Comparison of ENCODE assay signal across 19 mouse cellular contexts in the genomic region with DNA sequence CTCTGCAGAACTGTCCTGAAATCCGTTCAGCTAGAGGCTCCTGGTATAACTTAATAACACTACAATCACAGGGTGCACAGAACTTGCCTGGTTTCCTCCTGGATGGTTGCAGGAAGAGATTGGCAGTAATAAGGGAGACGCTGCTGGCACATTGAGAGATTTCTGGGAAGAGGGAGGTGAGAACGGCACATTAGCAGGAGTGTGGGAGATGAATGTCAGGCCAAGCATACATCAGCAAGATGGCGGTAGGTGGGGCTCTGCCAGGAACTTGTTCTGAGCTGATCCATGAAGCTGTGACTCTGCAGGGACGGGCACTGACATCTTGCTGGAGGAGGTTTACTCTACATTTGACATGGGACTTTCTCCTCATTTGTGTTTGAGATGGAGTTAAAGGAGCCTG. TPM values are rescaled to one million over a fixed set of nuclear protein-coding genes. Genes with fewer than 3 reads are reported as not detected.
DNase-seq lines count a peak whose midpoint lies in the region; ATAC-seq and TF ChIP-seq lines count a peak whose summit lies in the region.
"Had no signal": no experiment of that assay in that cellular context is flagged by ENCODE, and none has a peak within 500 bp of the region (broad histone marks: within the 10 kb centered on the region; RNA-seq: fewer than 3 reads in every experiment).

No protein-coding gene starts in this region.

- H3K36me3 ChIP-seq in forebrain, embryonic 13.5 days (ENCODE audit: poor library complexity, severe bottlenecking), result no peaks in the 10 kb centered on the region
- no peaks in the 10 kb centered on the region for H3K36me3 ChIP-seq in forebrain, embryonic 12.5 days (replicated peaks)
- H3K36me3 ChIP-seq: heart, embryonic 15.5 days; hindbrain, embryonic 12.5 days; neural tube, embryonic 15.5 days had no signal

- no peak overlapping the region for H3K4me3 ChIP-seq in forebrain, embryonic 13.5 days
- H3K4me3 ChIP-seq in forebrain, embryonic 12.5 days (replicated peaks), result no peak overlapping the region
- H3K4me3 ChIP-seq in left cerebral cortex, adult 2 months, result no peak overlapping the region
- H3K4me3 ChIP-seq: erythroblast, embryonic 14.5 days; heart, embryonic 15.5 days; hindbrain, embryonic 12.5 days; neural tube, embryonic 15.5 days had no signal

- TF ChIP-seq CTCF in left cerebral cortex, adult 2 months (IDR thresholded peaks at IDR 0.05), result no peak

- H3K4me1 ChIP-seq in forebrain, embryonic 13.5 days, result no peaks in the 10 kb centered on the region
- no peaks in the 10 kb centered on the region for H3K4me1 ChIP-seq in forebrain, embryonic 12.5 days
- H3K4me1 ChIP-seq: heart, embryonic 15.5 days; hindbrain, embryonic 12.5 days; neural tube, embryonic 15.5 days had no signal

- no peaks in the 10 kb centered on the region for H3K9me3 ChIP-seq in forebrain, embryonic 13.5 days (replicated peaks)
- H3K9me3 ChIP-seq in forebrain, embryonic 12.5 days, result no peaks in the 10 kb centered on the region
- H3K9me3 ChIP-seq: heart, embryonic 15.5 days; hindbrain, embryonic 12.5 days; neural tube, embryonic 15.5 days had no signal

- 86% methylated on average over 5 of the region's 5 CpGs for WGBS in forebrain, embryonic 13.5 days
- WGBS in forebrain, embryonic 12.5 days, result 87% methylated on average over 5 of the region's 5 CpGs

- peak; percentile 36; the same call in 1 of the 2 replicates for ATAC-seq in forebrain, embryonic 13.5 days
- no peak for ATAC-seq in forebrain, embryonic 12.5 days (ENCODE audit: low FRiP score)
- no peak for ATAC-seq in megakaryocyte-erythroid progenitor cell, adult 5-6 weeks (replicated peaks; ENCODE audit: low FRiP score, low TSS enrichment, poor library complexity, severe bottlenecking)
- ATAC-seq: intestine, embryonic 16.5 days had no signal

- no peak overlapping the region for H3K27ac ChIP-seq in forebrain, embryonic 13.5 days
- no peak overlapping the region for H3K27ac ChIP-seq in forebrain, embryonic 12.5 days
- H3K27ac ChIP-seq in left cerebral cortex, adult 2 months, result no peak overlapping the region
- H3K27ac ChIP-seq: heart, embryonic 15.5 days; hindbrain, embryonic 12.5 days; neural tube, embryonic 15.5 days had no signal

- no peaks in the 10 kb centered on the region for H3K27me3 ChIP-seq in forebrain, embryonic 13.5 days
- no peaks in the 10 kb centered on the region for H3K27me3 ChIP-seq in forebrain, embryonic 12.5 days
- H3K27me3 ChIP-seq: CH12.LX; heart, embryonic 15.5 days; hindbrain, embryonic 12.5 days; neural tube, embryonic 15.5 days had no signal

- DNase-seq in frontal cortex, postnatal 36 days (ENCODE audit: low spot score in 2 of 2), result peak; percentile 63 to 78
- peak; percentile 32 to 45 for DNase-seq in left cerebral cortex, adult 2 months (ENCODE audit: extremely low spot score in 1 of 2, low spot score in 2 of 2)
- DNase-seq in right cerebral cortex, postnatal 10 days (ENCODE audit: low spot score in 2 of 2), result peak; percentile 48 to 71
- no peak for DNase-seq in thymus, postnatal 14 days
- DNase-seq in liver, result no peak
- DNase-seq: kidney, postnatal 25 days; thymus, postnatal 25 days had no signal

- no peak overlapping the region for H3K4me2 ChIP-seq in forebrain, embryonic 13.5 days
- no peak overlapping the region for H3K4me2 ChIP-seq in forebrain, embryonic 12.5 days
- H3K4me2 ChIP-seq: heart, embryonic 15.5 days; hindbrain, embryonic 12.5 days; liver, embryonic 11.5 days; neural tube, embryonic 15.5 days had no signal

- no peak overlapping the region for H3K9ac ChIP-seq in forebrain, embryonic 13.5 days
- H3K9ac ChIP-seq in forebrain, embryonic 12.5 days, result no peak overlapping the region
- H3K9ac ChIP-seq: heart, embryonic 15.5 days; hindbrain, embryonic 12.5 days; neural tube, embryonic 15.5 days had no signal

- intact Hi-C loops in left cerebral cortex, adult 2 months (cut with DNase I), result loop anchor here (1.0 kb wide), 1 partner anchor 42 kb away; no protein-coding TSS in a partner anchor

RNA-seq across cellular contexts. Expression of a gene that starts 48.6 kb away (rescaled TPM):
- 4.3 and 5.0 TPM in 2 replicates for polyA plus RNA-seq in forebrain, embryonic 13.5 days (2015; fragmentation: Nextera tagmentation; extraction: Ambion mirVana)
- polyA plus RNA-seq in forebrain, embryonic 12.5 days (2016; fragmentation: Nextera tagmentation; extraction: Ambion mirVana), result 2.3 and 2.5 TPM in 2 replicates
- total RNA-seq in left cerebral cortex, adult 2 months (2021), result 10 to 100 TPM; 20.8 to 22.8 TPM
- not detected in 2 replicates for total RNA-seq in megakaryocyte-erythroid progenitor cell, adult 5-6 weeks (2014; fragmentation: Nextera tagmentation)
- not detected in 2 replicates for total RNA-seq in megakaryocyte-erythroid progenitor cell, adult 5-6 weeks (2017)
- total RNA-seq: CH12.LX; megakaryocyte, adult 5-6 weeks; monocyte, adult 5-6 weeks had no signal
- polyA plus RNA-seq: erythroblast, embryonic 14.5 days had no signal

Comparison
In these comparisons a context has a peak if more than half of its experiments do, and no peak if none do; other contexts are left out.
1. DNase-seq: peak in frontal cortex, postnatal 36 days (2 of 2), left cerebral cortex, adult 2 months (2 of 2) and right cerebral cortex, postnatal 10 days (2 of 2); none in thymus, postnatal 14 days (single experiment) and liver (single experiment).
2. RNA of a gene that starts 48.6 kb away (total RNA-seq): 20.8 to 22.8 TPM in left cerebral cortex, adult 2 months; not detected in megakaryocyte-erythroid progenitor cell, adult 5-6 weeks; every median in the first group is over 10 times any median in the second.